Mouse (Mus musculus) ES-E14 (cell line): ENCODE measurements around the gene Utp3. TPM values are rescaled to one million over a fixed set of nuclear protein-coding genes. Genes with fewer than 3 reads are reported as not detected.

Experiments used
- DNase-seq: peaks from one replicate; pipeline ENCODE4 v3.0.0-alpha.2; 2013; ENCODE audit warnings: low read depth, low spot score
- H3K27ac ChIP-seq: 2 replicates; pipeline ENCODE4 v1.5.1; 2012; ENCODE audit warnings: low read depth, mild to moderate bottlenecking, low read length, moderate library complexity, mixed read lengths; ENCODE audit not compliant: poor library complexity, insufficient read depth, severe bottlenecking
- H3K36me3 ChIP-seq: 2 replicates; pipeline ENCODE4 v1.6.1; 2012; ENCODE audit warnings: mild to moderate bottlenecking, low read length, moderate library complexity, mixed read lengths; ENCODE audit not compliant: control insufficient read depth, poor library complexity, insufficient read depth, severe bottlenecking
- H3K4me1 ChIP-seq, 2 experiments: fragments of 150-350 bp in 1 of 2; sonication (generic) in 1 of 2; 2 replicates each; pipeline ENCODE4 v1.6.1; 2012; ENCODE audit warnings: low read length in 2 of 2, mild to moderate bottlenecking in 1 of 2, mixed read lengths in 1 of 2; ENCODE audit not compliant: control insufficient read depth in 2 of 2, insufficient read depth in 2 of 2, poor library complexity in 1 of 2
- H3K4me3 ChIP-seq, 2 experiments: fragments of 150-350 bp in 1 of 2; sonication (generic) in 1 of 2; 2 replicates each; pipeline ENCODE4 v1.5.1; 2012; ENCODE audit warnings: low read length in 2 of 2, low read depth in 1 of 2, mild to moderate bottlenecking in 1 of 2, mixed read lengths in 1 of 2; ENCODE audit not compliant: insufficient read depth in 1 of 2, poor library complexity in 1 of 2, severe bottlenecking in 1 of 2
- H3K9ac ChIP-seq: 2 replicates; pipeline ENCODE4 v1.6.1; 2012; ENCODE audit warnings: low read depth, mild to moderate bottlenecking, low read length, mixed read lengths; ENCODE audit not compliant: poor library complexity, insufficient read depth, severe bottlenecking
- H3K9me3 ChIP-seq: fragments of 150-350 bp; sonication (generic); 2 replicates; pipeline ENCODE4 v1.6.1; 2012; ENCODE audit warnings: low read depth, mild to moderate bottlenecking, low read length; ENCODE audit not compliant: control insufficient read depth, insufficient read depth
- CHD2 ChIP-seq: IDR thresholded peaks from 2 replicates; pipeline ENCODE4 v1.6.1; 2014; ENCODE audit warnings: mild to moderate bottlenecking, low read depth, low read length, inconsistent platforms
- HCFC1 ChIP-seq: IDR thresholded peaks from 2 replicates; pipeline ENCODE4 v1.6.1; 2012; ENCODE audit warnings: low read length, inconsistent platforms, borderline replicate concordance; ENCODE audit not compliant: insufficient read depth
- MAFK ChIP-seq: IDR thresholded peaks from 2 replicates; pipeline ENCODE4 v1.6.1; 2014; ENCODE audit warnings: mild to moderate bottlenecking, low read depth, low read length, inconsistent platforms; ENCODE audit not compliant: insufficient read depth
- ZC3H11A ChIP-seq: IDR thresholded peaks from 2 replicates; pipeline ENCODE4 v1.6.1; 2012; ENCODE audit warnings: low read depth, mild to moderate bottlenecking, inconsistent platforms, low read length, borderline replicate concordance
- ZNF384 ChIP-seq: IDR thresholded peaks from 2 replicates; pipeline ENCODE4 v1.6.1; 2012; ENCODE audit warnings: low read depth, low read length, inconsistent platforms
- in situ Hi-C, 2 experiments: fragments of 600-800 bp; cut with MboI; formaldehyde crosslinking; loops; one replicate each; pipeline ENCODE4 v1.15.1; 2025; ENCODE audit warnings: low sequenced_read_pairs in 2 of 2, inconsistent platforms in 1 of 2; ENCODE audit not compliant: unreplicated experiment in 2 of 2
- total RNA-seq: library from RNA; depleted of rRNA; stranded (reverse); fragments of 300-350 nt; gene quantifications from 2 replicates; pipeline ENCODE4 v1.2.3, GENCODE M21; 2012

The Utp3 gene
- total RNA-seq, 1 experiment: 71.0 TPM

DNA sequence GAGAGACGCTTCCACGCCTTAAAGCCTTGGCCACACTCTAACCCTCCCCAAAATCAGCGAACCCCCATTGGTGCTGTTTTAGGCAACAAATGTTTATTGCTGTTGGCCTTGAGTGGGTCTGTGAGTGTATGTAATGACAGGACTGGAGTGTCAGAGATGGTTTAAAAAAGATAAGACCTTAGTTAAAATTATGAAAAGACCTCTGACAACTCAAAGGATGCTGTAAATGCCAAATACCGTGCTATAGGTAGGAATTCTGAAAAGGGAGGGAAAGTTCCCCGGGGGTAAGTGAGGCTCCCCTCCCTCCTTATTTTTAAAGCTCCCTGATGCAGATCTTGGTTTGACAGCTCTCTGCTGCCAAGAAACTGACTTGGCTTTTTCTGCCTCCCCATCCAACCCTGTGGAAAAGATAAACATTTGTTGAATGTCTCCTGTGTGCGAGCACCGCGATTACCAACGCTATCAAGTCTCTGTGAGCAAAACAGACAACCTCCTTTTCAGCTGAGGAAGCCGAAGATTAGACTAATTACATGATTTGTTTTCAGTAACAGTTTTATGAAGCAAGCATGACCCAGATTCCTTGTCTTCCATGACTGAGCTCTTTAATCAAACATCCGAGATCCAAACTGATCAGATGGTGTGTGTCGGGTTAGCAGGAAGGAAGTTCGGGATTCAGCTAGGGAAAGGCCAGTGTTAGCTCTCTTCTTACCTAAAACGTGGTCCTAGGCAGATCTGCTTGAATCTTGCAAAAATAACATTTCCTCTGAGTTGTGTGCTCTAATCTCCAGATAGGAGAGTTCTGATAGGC is 12.0 kb downstream of the Utp3 start:
- Histone ChIP-seq H3K9me3 (no peaks in the 10 kb centered on the region), H3K4me3 (peak overlapping the region; percentile 89 to 99), H3K27ac (no peak overlapping the region), H3K36me3 (no peaks in the 10 kb centered on the region), H3K4me1 (peaks cover 12 to 16% of the 10 kb centered on the region in 2 experiments), H3K9ac (peak overlapping the region; percentile 70)
- in situ Hi-C loops: no loop called here
- no peak for TF ChIP-seq MAFK
- no peak for TF ChIP-seq ZC3H11A
- TF ChIP-seq HCFC1: no peak
- DNase-seq: no peak

DNA sequence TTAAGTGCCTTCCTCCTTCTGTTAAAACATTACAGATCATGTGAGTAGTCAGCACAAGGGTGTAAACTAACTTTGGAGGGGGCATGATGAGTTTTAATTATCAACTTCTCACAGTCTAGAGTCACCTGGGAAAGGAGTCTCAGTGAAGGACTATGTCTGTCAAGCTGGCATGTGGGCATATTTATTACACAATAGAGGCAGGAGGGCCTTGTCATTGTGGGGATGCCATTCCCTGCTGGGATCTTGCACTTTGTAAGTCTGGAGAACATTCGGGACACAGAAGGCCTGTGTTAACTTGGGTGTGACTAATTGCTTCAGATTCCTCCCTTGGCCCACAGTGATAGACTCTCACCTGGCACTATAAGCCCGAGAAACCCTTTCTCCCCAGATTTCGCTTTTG is 15.3 kb downstream of the Utp3 start:
- Histone ChIP-seq H3K4me3 (no peak overlapping the region), H3K4me1 (peaks cover 11 to 15% of the 10 kb centered on the region in 2 experiments), H3K36me3 (no peaks in the 10 kb centered on the region), H3K9me3 (no peaks in the 10 kb centered on the region), H3K9ac (no peak overlapping the region), H3K27ac (no peak overlapping the region; the same call in 1 of the 2 replicates)
- in situ Hi-C loops: no loop called here
- TF ChIP-seq ZC3H11A: no peak
- TF ChIP-seq ZNF384: no peak
- no peak for TF ChIP-seq CHD2
- TF ChIP-seq MAFK: no peak
- no peak for TF ChIP-seq HCFC1
- DNase-seq: no peak

DNA sequence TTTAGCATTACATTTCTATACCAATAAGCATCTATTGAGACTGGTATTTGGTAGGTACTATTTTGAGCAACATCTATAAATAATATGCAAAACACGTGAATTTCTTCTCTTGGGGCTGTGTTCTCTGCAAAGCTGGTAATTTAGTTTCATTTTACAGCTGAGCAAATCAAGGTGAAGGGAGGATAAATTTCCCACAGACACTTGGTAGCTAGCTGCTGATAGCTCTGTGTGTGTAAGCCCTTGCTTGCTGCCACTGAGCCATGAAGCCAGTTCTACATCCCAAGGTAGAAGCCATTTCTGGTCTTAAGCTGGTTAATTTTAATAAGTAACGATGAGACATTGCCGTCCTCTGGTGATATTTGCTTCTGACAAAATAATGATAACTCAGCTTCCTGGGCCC is 20.6 kb downstream of the Utp3 start:
- peaks cover 5 to 15% of the 10 kb centered on the region in 2 experiments; a peak in 1 of 4 replicates for H3K4me1 ChIP-seq
- DNase-seq: no peak
- no peaks in the 10 kb centered on the region for H3K36me3 ChIP-seq
- H3K27ac ChIP-seq: no peak overlapping the region
- H3K9me3 ChIP-seq: no peaks in the 10 kb centered on the region
- no peak overlapping the region for H3K9ac ChIP-seq
- no peak for TF ChIP-seq HCFC1
- TF ChIP-seq ZC3H11A: no peak
- TF ChIP-seq ZNF384: no peak
- TF ChIP-seq MAFK: no peak
- no peak for TF ChIP-seq CHD2
- in situ Hi-C loops: no loop called here
- H3K4me3 ChIP-seq: no peak overlapping the region

DNA sequence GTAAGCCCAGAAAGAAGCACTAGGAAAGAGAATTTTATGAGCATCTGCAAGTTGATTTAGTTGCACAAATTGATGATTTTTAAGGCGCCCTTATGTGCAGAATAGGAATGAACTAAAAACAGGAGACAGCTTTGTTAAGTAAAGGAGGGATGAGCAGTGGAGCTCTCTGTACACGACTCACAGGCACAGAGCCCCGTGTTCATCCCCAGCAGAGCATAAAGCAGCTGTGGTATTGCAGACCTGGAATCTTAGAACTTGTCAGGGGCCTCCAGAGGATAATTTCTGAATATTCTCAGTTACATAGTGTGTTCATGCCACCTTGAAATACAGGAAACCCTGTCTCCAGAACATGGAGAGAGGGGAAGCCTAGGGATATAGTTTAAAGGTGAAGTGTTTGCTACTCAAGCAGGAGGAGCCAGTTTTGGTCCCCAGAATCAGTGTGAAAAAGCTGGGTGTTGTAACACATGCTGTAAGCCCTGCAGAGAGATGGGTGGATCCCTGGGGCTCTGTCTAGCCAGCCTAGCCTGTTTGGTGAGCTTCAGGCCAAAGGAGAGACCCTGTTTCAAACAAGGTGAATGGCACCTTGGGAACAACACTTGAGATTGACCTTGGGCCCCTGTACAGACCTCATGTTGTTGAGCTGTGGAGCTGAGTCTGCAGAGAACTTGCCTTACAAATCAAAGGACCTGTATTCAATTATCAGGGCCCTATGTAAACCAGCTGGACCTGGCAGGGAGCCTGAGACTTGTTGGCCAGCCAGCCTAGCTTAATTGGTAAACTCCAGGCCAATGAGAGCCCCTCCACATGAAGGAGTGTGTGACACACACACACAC is 21.5 kb downstream of the Utp3 start:
- H3K4me1 ChIP-seq: peaks cover 0 to 14% of the 10 kb centered on the region in 2 experiments; a peak in 1 of 4 replicates
- H3K9me3 ChIP-seq: no peaks in the 10 kb centered on the region
- H3K36me3 ChIP-seq: no peaks in the 10 kb centered on the region
- in situ Hi-C loops: no loop called here
- 0 out of 2 replicates have a peak overlapping the region, but pooled peaks have one; percentile 8 for H3K27ac ChIP-seq
- no peak for TF ChIP-seq HCFC1
- H3K4me3 ChIP-seq: no peak overlapping the region
- no peak for DNase-seq
- no peak overlapping the region for H3K9ac ChIP-seq
